Mouse (Mus musculus) left cerebral cortex, postnatal 4 days (tissue): ENCODE results near the gene Cpne6. TPM values are rescaled to one million over a fixed set of nuclear protein-coding genes. Genes with fewer than 3 reads are reported as not detected.

Experiments used
- DNase-seq: peaks from one replicate; pipeline ENCODE4 v3.0.0-alpha.2; 2022
- intact Hi-C: fragments of 180-260 bp; cut with DNase I; formaldehyde crosslinking; loops from one replicate; pipeline ENCODE4 v1.15.1; 2025
- total RNA-seq, 2 experiments: library from RNA; stranded (reverse); gene quantifications; 2 replicates each; pipeline ENCODE4 v1.2.3; 2021

The Cpne6 gene
- total RNA-seq, 2 experiments from 2014 or later: 53.1 to 61.7 TPM

DNA sequence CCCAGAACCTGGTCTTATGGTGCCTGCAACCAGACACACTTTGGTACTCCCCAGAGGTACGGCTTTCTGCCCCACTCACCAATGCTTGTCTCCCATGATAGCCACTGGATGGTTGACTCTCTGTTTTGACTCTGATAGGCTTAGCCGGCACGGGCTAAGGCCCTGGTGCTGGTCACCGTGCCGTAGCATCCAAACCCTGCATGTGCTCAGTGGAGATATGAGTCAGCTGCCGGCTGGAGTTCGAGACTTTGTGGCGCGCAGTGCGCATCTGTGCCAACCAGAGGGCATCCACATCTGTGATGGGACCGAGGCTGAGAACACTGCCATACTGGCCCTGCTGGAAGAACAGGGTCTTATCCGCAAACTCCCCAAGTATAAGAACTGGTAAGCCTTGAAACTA, 32.0 kb downstream of the Cpne6 start:
- intact Hi-C loops: no loop called here
- DNase-seq: no peak

DNA sequence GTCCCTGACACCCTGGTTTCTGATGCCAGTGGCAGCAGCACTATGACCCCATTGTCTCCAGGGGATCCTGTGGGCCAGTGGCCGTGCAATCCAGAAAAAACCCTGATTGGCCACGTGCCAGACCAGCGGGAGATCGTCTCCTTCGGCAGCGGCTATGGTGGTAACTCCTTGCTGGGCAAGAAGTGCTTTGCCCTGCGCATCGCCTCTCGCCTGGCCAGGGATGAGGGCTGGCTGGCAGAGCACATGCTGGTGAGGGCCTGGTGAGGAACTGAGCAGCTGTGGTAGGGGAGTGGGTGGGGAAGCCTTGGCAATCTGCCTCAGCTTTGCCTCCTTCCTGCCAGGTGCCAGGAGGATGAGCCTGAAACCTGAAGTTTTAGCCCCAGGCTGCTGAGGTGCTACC, 34.1 kb downstream of the Cpne6 start:
- intact Hi-C loops: no loop called here
- peak; percentile 65 for DNase-seq

DNA sequence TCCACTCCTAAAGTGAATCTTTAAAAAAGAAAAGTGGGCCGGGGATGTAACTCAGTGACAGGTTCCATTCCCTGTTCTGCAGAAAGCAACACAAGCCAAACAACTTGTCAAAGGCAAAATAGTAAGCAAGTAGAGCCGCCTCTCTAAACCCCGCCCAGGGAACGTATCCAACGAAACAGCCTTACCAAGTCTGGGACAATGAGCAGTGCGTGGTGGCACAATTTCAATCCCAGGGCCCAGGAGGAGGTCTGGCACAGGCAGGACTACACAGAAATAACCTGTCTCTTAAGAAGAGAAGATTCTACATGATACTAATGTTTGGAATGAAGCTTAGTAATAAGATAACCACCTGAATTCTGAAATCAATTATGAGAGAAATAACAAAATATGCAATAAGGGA, 39.9 kb downstream of the Cpne6 start:
- intact Hi-C loops: no loop called here
- no peak for DNase-seq

DNA sequence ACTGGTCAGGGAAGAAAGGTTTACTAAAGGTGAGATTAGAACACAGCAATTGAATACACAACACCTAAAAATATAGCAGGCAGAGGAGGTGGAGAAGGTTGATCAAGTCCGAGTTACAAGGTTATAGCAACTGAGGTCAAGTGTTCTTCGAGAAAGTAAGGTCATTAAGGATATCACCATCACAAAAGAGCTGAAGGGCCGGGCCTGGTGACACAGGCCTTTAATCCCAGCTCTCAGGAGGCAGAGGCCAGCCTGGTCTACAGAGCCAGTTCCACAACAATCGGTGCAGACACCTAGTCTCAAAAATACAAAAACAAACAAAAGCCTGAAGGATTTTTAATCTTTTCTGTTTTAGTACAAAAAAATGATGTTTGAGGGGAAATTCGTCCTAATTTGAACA, 41.1 kb downstream of the Cpne6 start:
- no peak for DNase-seq
- intact Hi-C loops: no loop called here

DNA sequence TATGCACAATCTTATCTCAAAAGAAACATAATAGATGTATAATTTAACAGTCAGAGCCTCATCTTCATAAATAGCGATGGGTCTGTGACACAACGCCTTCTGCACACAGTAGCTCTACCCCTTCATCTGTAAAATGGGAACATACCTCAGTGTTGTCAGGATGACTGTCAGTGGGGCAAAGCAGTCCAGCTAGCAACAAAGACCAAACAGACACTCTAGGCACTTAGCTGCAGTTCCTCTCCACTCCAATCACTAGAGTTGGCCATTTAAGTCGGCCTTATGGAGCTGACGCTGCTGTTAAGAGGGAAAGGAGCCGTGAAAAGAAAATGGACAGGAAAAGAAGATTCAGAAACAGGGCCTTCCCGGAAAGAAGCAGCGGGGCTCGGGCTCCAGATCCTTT, 41.5 kb downstream of the Cpne6 start:
- intact Hi-C loops: no loop called here
- DNase-seq: no peak

DNA sequence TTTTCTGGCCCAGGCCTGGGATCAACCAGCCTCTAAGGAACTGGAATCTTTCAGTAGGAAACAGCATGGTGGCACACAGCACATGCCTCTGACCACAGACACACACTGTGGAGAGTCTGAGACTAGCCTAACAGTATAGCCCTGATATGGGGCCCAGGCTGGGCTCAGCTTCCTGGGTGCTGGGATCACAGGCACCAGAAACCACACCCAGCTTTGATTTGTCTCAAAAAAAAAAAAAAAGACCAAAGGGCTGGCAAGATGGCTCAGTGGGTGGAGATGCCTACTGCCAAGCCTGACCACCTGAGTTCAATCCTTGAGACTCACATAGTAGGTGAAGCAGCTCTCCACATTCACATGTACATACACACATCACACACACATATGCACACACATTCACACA, 44.4 kb downstream of the Cpne6 start:
- intact Hi-C loops: no loop called here
- DNase-seq: no peak

DNA sequence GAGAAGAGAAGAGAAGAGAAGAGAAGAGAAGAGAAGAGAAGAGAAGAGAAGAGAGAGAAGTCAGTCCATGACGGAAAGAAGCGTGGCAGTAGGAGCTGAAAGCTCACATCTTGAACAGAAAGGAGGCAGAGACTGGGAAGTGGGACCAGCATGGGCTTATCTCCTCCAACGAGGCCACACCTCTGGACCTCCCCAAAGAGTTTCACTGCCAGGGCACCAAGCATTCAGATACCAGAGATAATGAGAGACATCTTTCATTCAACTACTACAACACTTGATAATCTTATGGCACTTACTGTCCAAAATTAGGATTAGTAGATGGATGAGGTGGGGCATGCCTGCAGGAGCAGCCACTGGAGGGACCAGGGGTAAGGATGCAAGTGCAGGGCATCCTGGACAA, 45.5 kb downstream of the Cpne6 start:
- no peak for DNase-seq
- intact Hi-C loops: no loop called here

DNA sequence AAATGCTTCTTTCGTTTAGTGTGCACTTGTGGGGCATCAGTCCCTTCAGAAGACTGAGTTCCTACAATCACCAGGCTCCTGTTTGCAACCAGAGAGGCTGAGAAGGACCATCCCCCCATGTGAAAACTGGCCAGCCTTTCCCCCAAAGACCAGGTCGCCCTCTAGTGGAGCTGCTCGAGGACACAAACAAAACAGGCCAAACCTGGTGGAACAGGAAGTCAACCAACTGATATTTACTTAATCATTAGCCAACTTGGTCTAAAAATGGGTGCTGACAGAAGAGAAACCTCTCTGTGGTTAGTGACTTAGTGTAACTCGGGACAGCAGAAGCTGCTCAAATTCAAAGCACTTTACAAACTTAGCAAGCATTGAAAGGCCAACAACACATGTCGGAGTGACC, 46.8 kb downstream of the Cpne6 start:
- intact Hi-C loops: no loop called here
- DNase-seq: peak; percentile 85

DNA sequence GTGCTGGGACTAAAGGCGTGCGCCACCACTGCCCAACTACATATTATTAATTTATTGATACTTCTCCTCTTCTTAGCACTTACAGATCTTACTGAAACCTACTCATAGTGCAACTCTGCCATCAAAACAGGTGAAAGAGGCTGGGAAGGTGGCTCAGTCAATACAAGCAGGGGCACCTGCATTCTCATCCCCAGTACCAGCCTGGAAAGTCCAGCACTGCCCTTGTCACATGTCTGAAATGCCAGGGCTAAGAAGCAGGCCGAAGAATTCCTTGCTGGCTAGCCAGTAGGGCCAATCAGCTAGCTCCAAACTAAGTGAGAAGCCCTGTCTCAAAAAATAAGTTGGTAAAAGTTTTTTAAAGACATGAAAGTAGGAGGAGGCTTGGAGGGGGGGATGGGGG, 47.3 kb downstream of the Cpne6 start:
- intact Hi-C loops: no loop called here
- no peak for DNase-seq

DNA sequence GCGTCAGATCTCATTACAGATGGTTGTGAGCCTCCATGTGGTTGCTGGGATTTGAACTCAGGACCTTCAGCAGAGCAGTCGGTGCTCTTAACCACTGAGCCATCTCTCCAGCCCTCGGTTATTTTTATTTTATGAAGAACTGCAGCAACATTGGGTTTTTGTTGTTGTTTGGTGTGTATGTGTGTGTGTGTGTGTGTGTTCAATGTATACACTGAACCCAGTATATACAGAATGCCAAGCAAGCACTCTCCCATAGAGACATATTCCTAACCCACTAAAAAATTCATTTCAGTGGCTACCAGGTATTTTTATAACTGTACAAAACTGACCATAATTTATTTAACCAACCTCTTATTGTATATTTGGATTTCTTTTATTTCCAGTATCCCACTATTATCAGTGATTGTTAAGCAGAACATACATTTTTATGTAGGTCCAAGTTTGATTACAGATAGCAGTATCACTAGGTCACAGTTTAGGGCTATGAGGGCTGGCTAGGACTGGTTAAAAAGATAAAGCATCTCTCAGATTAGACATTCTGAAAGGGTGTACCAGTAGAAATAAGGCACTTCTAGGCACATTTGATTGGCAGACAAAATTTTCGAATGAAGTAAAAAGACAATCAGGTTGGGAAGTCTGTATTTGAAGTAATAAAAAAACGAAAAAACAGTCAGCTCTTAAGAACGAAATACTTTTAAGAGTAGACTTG, 48.6 kb downstream of the Cpne6 start:
- intact Hi-C loops: no loop called here
- no peak for DNase-seq

DNA sequence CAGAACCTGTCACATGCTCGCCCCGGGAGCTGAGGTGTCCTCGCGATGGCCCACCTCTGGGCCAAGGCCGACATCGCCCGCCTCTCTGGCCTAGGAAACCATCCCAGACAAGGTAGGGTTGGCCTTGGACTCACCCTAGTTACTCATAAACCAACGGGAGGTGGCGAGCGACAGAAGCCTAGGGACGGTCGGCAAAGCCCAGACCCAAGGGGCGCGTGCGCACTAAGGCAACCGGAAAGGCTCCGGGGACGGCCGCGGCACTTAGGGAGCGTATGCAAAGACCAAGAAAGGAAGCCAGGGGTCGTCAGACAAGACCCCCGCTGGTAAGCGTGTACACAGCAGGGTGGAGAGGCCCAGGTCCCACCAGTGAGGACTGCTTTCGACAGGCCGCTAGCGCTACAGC, 49.6 kb downstream of the Cpne6 start, which contains the start of gene Dcaf11:
Dcaf11 (plus strand) TSS at position 208 of the 403 bp plus-strand sequence.
- intact Hi-C loops: no loop called here
- DNase-seq: peak; percentile 93

DNA sequence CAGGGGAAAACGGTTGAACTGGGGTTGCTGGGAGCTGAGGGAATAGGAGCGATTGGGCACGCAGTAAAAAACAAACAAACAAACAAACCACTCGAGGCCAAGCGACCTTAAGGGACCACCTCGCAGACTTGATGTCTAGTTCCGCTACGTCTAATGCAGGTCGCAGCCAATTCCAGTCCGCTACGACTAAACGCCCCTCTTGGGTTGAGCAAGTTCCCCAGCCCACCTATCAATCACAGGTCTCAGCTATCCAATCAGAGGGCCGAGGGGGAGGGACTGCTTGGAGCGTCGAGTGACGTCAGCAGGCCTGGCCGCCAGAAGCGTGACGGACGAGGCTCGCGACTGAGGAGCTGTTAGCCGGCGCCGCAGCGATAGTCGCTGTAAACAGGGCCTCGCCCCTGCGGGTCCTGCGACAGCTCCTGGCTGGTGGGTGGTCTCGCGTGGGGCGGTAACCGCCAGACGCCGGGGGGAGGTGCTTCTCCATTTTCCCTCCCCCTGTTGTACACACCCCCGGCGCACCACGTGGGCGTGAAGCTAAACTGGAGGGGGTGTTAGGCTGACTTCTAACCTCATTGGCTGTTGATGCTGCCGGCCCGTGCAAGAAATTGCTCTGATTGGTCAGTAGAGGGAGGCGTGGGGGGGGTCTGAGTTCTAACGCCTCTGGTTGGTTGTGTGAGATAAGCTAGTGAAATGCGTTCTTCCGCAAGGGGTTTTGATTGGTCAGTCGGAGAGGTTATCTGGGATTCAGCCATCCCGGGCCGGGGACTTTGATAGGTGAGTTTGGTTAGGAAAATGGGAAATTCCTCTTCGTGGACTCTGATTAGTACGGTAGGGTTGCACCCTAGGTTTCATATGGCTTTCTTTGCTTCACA, 50.2 kb downstream of the Cpne6 start, which contains the start of gene A730061H03Rik:
A730061H03Rik (minus strand) TSS at position 205 of the 872 bp plus-strand sequence.
- intact Hi-C loops: no loop called here

DNA sequence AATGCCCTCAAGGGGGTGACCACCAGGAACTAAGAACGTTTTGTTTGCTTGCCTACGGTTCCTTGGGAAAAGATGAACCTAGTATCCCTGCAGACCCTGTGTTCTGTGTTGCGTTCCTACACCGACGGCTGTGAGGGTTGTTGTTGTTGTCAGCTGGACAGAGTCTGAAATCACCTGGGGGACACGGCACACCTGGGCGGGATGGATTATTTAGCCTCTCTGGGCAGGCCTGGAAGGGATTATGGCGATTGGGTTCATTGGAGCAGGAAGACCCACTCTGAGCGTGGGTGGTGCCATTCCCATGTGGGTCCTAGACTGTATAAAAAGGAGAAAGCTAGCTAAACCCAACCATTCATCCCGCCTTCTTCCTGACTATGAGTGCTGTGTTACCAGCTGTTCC, 51.6 kb downstream of the Cpne6 start:
- intact Hi-C loops: no loop called here

More for the DNA sequence above, 50.2 kb downstream of the Cpne6 start, which contains the start of gene A730061H03Rik:
- DNase-seq: peak; percentile 99

DNA sequence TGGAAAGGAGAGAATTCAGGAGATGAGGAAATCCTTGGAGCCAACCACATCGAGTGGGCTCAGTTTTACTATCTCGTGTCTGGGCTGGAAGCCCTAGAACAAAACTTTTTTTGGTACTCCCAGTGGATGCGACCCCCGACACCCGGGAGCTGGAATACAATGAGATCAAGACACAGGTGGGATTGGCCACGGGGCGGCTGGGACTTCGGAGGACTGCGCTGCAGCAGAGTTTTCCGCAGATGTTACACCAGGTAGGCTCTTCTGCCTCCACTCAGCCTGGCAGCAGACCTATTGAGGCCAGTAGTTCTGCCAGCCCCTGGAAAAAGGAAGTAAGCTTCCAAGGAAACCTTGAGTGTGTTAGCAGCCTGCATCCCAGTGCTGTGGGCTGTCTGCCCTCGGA, 53.0 kb downstream of the Cpne6 start:
- intact Hi-C loops: no loop called here
- no peak for DNase-seq

More for the DNA sequence above, 51.6 kb downstream of the Cpne6 start:
- DNase-seq: no peak

DNA sequence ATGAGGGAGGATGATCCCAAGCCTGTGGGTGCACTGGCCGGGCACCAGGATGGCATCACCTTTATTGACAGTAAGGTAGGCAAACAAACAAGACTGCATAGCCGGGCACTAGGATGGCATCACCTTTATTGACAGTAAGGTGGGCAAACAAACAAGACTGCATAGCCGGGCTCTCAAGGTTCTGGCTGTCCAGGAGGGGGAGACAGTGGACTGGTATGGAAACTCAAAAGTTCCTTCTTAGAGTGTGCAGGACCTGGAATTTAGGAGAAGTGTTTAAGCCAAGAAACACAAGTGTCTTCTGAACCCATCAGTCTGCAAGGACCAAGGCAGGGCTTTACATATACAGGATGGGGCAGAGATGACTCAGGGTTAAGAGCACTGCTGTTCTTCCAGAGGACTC, 55.5 kb downstream of the Cpne6 start:
- DNase-seq: no peak
- intact Hi-C loops: no loop called here

Other genes starting within 250 kb of the Cpne6 start
- 10 to 100 TPM; 13.6 to 14.9 TPM for gene Dhrs4, start 31.7 kb upstream of the Cpne6 start, total RNA-seq
- gene Carmil3, start 19.8 kb upstream of the Cpne6 start, total RNA-seq: 100 to 1,000 TPM; 151 to 183 TPM
- under 1 TPM; 0.20 to 0.42 TPM for gene Nrl, start 14.5 kb downstream of the Cpne6 start, total RNA-seq
- 10 to 100 TPM; 13.6 to 14.3 TPM for gene Pck2, start 29.8 kb downstream of the Cpne6 start, total RNA-seq
- gene Dcaf11, start 49.6 kb downstream of the Cpne6 start, total RNA-seq: 10 to 100 TPM; 61.2 to 66.4 TPM
- not detected for gene A730061H03Rik, start 50.0 kb downstream of the Cpne6 start, total RNA-seq
- not detected for gene Fitm1, start 65.2 kb downstream of the Cpne6 start, total RNA-seq
- gene Psme1, start 67.7 kb downstream of the Cpne6 start, total RNA-seq: 100 to 1,000 TPM; 111 to 112 TPM
- gene Emc9, start 74.9 kb downstream of the Cpne6 start, total RNA-seq: 10 to 100 TPM; 27.8 to 36.4 TPM
- gene Psme2, start 80.7 kb downstream of the Cpne6 start, total RNA-seq: 100 to 1,000 TPM in 1 of 2 experiments, 10 to 100 TPM in 1; 98.8 to 106 TPM
- 10 to 100 TPM; 33.3 to 47.7 TPM for gene Rnf31, start 81.3 kb downstream of the Cpne6 start, total RNA-seq
- 10 to 100 TPM; 11.5 to 15.7 TPM for gene Irf9, start 93.1 kb downstream of the Cpne6 start, total RNA-seq
- 1 to 10 TPM; 2.6 to 3.8 TPM for gene Rec8, start 107.6 kb downstream of the Cpne6 start, total RNA-seq
- 100 to 1,000 TPM; 161 to 176 TPM for gene Ipo4, start 125.5 kb downstream of the Cpne6 start, total RNA-seq
- 1 to 10 TPM; 4.0 to 4.1 TPM for gene Gm49378, start 127.5 kb downstream of the Cpne6 start, total RNA-seq
- gene Tm9sf1, start 133.4 kb downstream of the Cpne6 start, total RNA-seq: 10 to 100 TPM; 35.3 to 41.1 TPM
- 1 to 10 TPM; 1.2 to 2.4 TPM for gene Tssk4, start 139.7 kb downstream of the Cpne6 start, total RNA-seq
- 10 to 100 TPM; 44.6 to 44.7 TPM for gene Mdp1, start 150.1 kb downstream of the Cpne6 start, total RNA-seq
- 10 to 100 TPM; 33.8 to 35.4 TPM for gene Gmpr2, start 161.5 kb downstream of the Cpne6 start, total RNA-seq
- gene Nedd8, start 161.7 kb downstream of the Cpne6 start, total RNA-seq: 100 to 1,000 TPM; 347 to 384 TPM
- gene Tinf2, start 171.4 kb downstream of the Cpne6 start, total RNA-seq: 10 to 100 TPM; 11.8 to 15.6 TPM
- under 1 TPM in 1 of 2 experiments, not detected in 1; 0.32 TPM for gene Tgm1, start 203.5 kb downstream of the Cpne6 start, total RNA-seq
- gene Rabggta, start 211.8 kb downstream of the Cpne6 start, total RNA-seq: 10 to 100 TPM; 55.2 to 55.8 TPM
- 10 to 100 TPM; 63.2 to 75.1 TPM for gene Dhrs1, start 235.2 kb downstream of the Cpne6 start, total RNA-seq
- 10 to 100 TPM; 19.5 to 20.1 TPM for gene Nop9, start 235.2 kb downstream of the Cpne6 start, total RNA-seq
- gene Cideb, start 248.0 kb downstream of the Cpne6 start, total RNA-seq: under 1 TPM in 1 of 2 experiments, not detected in 1; 0.90 TPM